Mouse (Mus musculus): ENCODE results near the gene Olfr583.

- TF ChIP-seq CTCF (IDR thresholded peaks at IDR 0.05; ENCODE audit: borderline replicate concordance, control insufficient read depth, extremely low read depth, insufficient read depth, low read length, poor library complexity) (no peak), POLR2A (IDR thresholded peaks at IDR 0.05; ENCODE audit: control insufficient read depth, extremely low read depth, insufficient read depth, low read length, poor library complexity) (no peak)
These were observed 46.3 kb downstream of the Olfr583 start, which contains the start of gene Olfr585 for GRCm38 (mm10) chr7:103097420-103097819.
